Mouse (Mus musculus): ENCODE measurements around the gene Spag7. TPM values are rescaled to one million over a fixed set of nuclear protein-coding genes. Genes with fewer than 3 reads are reported as not detected.

Gene Spag7
- polyA plus RNA-seq, 1 experiment from 2014 or later = 152 TPM

DNA sequence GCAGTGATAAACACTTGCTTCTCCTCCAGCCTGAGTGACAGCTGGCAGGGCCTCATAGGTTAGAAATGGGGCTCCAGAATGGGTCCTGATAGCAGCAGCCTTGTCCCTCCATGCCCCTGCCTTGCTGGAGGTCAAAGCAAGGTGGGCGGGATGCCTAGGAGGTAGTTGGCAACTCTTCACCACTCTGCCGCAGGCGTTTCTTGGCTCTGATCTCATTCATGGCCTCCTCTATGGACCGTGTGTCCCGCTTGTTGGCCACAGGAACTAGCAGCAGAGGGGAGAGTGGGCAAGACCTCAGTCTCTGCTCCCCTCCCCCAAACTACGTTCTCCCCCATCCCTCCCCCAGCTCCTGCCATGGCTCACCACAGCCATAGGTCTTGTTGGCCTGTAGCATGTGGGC lies 5.3 kb downstream of the Spag7 start:
- Histone ChIP-seq H3K4me2 (no peak overlapping the region), H3K36me3 (peaks cover 39% of the 10 kb centered on the region), H3K4me1 (peaks cover 15% of the 10 kb centered on the region), H3K27me3 (replicated peaks) (no peaks in the 10 kb centered on the region), H3K4me3 (replicated peaks) (no peak overlapping the region), H3K27ac (no peak overlapping the region), H3K9me3 (no peaks in the 10 kb centered on the region), H3K9ac (no peak overlapping the region)
- no peak for ATAC-seq (ENCODE audit: insufficient read depth, low FRiP score, low read depth)
- 94% methylated on average over 6 of the region's 6 CpGs for whole genome bisulfite sequencing

DNA sequence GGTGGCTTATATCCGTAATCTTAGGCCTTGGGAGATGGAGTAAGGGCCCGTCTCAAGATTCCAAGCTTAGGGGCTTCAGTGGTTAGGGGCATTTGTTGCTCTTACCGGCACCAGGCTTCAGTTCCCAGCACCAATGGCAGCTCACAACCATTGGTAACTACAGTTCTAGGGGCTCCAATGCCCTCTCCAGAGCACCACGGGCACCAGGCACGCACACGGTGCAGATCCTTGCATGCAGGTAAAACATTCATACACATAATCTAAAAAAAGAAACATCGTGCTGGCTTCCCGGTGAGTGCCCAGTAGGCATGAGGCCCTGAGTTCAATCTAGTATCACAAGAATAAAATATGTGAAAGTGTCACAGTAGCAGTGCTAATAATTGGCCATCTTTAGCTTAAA lies 6.1 kb downstream of the Spag7 start:
- WGBS = 92% methylated on average over 8 of the region's 8 CpGs
- Histone ChIP-seq H3K9me3 (no peaks in the 10 kb centered on the region), H3K4me2 (no peak overlapping the region), H3K27ac (no peak overlapping the region), H3K9ac (no peak overlapping the region), H3K4me3 (replicated peaks) (no peak overlapping the region), H3K36me3 (peaks cover 39% of the 10 kb centered on the region), H3K4me1 (peaks cover 20% of the 10 kb centered on the region), H3K27me3 (replicated peaks) (no peaks in the 10 kb centered on the region)
- no peak for ATAC-seq (ENCODE audit: insufficient read depth, low FRiP score, low read depth)

DNA sequence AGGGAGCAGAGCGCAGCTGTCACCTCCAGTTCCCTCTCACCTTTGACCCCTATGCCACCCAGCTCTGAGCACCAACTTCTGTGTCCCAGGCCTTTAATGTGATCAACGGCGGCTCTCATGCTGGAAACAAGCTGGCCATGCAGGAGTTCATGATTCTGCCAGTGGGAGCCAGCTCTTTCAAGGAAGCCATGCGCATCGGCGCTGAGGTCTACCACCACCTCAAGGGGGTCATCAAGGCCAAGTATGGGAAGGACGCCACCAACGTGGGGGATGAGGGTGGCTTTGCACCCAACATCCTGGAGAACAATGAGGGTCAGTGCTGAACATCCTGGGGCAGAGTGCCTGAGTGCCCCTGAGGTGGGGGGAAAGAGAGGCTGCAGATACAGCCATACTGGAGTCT lies 8.6 kb downstream of the Spag7 start:
- Histone ChIP-seq H3K4me3 (replicated peaks) (no peak overlapping the region), H3K9ac (no peak overlapping the region), H3K27me3 (replicated peaks) (no peaks in the 10 kb centered on the region), H3K4me2 (no peak overlapping the region), H3K4me1 (peaks cover 26% of the 10 kb centered on the region), H3K9me3 (no peaks in the 10 kb centered on the region), H3K36me3 (peaks cover 33% of the 10 kb centered on the region), H3K27ac (no peak overlapping the region)
- 85% methylated on average over 8 of the region's 8 CpGs for WGBS
- ATAC-seq (ENCODE audit: insufficient read depth, low FRiP score, low read depth) = no peak

DNA sequence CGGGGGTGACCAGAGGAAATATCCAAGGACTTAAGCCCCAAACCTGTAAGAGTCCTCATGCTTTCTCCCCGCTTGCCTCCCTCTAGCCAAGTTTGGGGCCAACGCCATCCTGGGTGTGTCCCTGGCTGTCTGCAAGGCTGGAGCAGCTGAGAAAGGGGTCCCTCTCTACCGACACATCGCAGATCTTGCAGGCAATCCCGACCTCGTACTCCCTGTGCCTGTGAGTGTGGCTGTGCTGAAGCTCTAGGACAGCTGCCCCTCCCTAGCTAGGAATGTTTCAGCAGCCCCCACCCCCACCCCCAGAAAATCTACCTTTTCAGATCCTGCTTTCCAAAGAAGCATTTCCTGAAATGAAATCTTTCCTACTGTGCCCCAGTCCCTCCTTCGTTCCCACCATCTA lies 10.3 kb downstream of the Spag7 start:
- no peak overlapping the region for H3K9ac ChIP-seq
- H3K36me3 ChIP-seq = peaks cover 19% of the 10 kb centered on the region
- H3K27ac ChIP-seq = no peak overlapping the region
- WGBS = 62% methylated on average over 8 of the region's 8 CpGs
- no peaks in the 10 kb centered on the region for H3K9me3 ChIP-seq
- ATAC-seq (ENCODE audit: insufficient read depth, low FRiP score, low read depth) = no peak
- H3K4me1 ChIP-seq = peaks cover 27% of the 10 kb centered on the region
- no peak overlapping the region for H3K4me3 ChIP-seq (replicated peaks)
- H3K27me3 ChIP-seq (replicated peaks) = no peaks in the 10 kb centered on the region
- H3K4me2 ChIP-seq = no peak overlapping the region

DNA sequence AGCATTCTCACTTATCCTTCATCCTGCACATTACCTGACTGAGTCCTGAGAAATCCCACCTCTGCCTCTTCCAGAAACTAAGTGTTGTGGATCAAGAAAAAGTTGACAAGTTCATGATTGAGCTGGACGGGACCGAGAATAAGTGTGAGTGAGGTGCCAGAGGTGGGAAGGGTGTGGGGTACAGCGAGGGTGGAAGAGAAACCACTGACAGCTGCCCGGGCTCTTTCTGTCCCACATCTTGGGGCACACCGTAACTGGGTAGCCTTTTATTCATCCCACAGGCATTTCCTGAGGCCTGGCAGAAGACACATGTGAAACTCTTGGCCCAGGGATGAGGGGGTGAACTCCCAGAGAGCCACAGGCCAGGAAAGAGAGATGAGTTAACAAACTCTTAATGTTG lies 10.7 kb downstream of the Spag7 start:
- peaks cover 16% of the 10 kb centered on the region for H3K36me3 ChIP-seq
- ATAC-seq (ENCODE audit: insufficient read depth, low FRiP score, low read depth) = no peak
- H3K4me3 ChIP-seq (replicated peaks) = no peak overlapping the region
- H3K4me1 ChIP-seq = peaks cover 27% of the 10 kb centered on the region
- no peaks in the 10 kb centered on the region for H3K9me3 ChIP-seq
- H3K27me3 ChIP-seq (replicated peaks) = no peaks in the 10 kb centered on the region
- H3K9ac ChIP-seq = no peak overlapping the region
- H3K4me2 ChIP-seq = no peak overlapping the region
- no peak overlapping the region for H3K27ac ChIP-seq
- 82% methylated on average over 5 of the region's 5 CpGs for WGBS

DNA sequence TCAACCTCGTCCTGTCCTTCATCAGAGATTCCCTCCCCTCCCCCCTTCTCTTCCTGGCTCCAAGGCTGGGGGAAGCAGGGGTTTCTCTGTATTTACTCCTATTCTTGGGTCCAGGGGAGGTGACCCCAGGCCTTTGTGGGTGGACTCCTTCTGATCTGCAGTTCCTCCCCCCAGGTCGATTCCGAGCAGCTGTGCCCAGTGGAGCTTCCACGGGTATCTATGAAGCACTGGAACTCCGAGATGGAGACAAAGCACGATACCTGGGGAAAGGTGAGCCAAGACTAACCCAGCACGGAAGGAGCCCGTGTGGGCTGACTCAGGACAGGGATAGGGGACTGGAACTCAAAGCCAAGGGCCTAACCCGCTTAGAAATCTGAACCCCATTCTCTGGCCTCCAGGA lies 11.2 kb downstream of the Spag7 start:
- H3K4me3 ChIP-seq (replicated peaks) = no peak overlapping the region
- no peak overlapping the region for H3K9ac ChIP-seq
- H3K27ac ChIP-seq = no peak overlapping the region
- peaks cover 11% of the 10 kb centered on the region for H3K36me3 ChIP-seq
- no peaks in the 10 kb centered on the region for H3K27me3 ChIP-seq (replicated peaks)
- WGBS = 61% methylated on average over 9 of the region's 9 CpGs
- H3K9me3 ChIP-seq = no peaks in the 10 kb centered on the region
- H3K4me1 ChIP-seq = peaks cover 27% of the 10 kb centered on the region
- no peak overlapping the region for H3K4me2 ChIP-seq
- no peak for ATAC-seq (ENCODE audit: insufficient read depth, low FRiP score, low read depth)

DNA sequence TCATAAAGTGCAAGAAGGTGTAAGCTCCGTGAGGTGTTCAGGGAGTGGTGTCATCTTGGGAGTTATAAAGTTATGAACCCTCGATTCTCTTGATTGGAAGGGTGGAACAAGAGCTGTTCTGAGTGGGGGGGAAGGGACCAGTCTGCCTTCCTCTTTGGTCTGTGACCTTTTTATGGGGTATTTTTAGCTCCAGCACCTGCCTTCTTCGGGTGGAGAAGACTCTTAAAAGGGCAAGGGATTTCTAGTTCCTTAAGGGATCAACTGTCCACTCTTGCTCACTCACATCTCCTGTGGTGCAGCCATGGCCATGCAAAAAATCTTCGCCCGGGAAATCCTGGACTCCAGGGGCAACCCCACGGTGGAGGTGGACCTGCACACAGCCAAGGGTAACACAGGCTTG lies 11.6 kb downstream of the Spag7 start:
- no peak for ATAC-seq (ENCODE audit: insufficient read depth, low FRiP score, low read depth)
- peaks cover 31% of the 10 kb centered on the region for H3K4me1 ChIP-seq
- no peaks in the 10 kb centered on the region for H3K27me3 ChIP-seq (replicated peaks)
- H3K9me3 ChIP-seq = no peaks in the 10 kb centered on the region
- no peak overlapping the region for H3K4me3 ChIP-seq (replicated peaks)
- WGBS = 40% methylated on average over 6 of the region's 6 CpGs
- H3K27ac ChIP-seq = no peak overlapping the region
- H3K9ac ChIP-seq = no peak overlapping the region
- H3K36me3 ChIP-seq = peaks cover 10% of the 10 kb centered on the region
- no peak overlapping the region for H3K4me2 ChIP-seq

DNA sequence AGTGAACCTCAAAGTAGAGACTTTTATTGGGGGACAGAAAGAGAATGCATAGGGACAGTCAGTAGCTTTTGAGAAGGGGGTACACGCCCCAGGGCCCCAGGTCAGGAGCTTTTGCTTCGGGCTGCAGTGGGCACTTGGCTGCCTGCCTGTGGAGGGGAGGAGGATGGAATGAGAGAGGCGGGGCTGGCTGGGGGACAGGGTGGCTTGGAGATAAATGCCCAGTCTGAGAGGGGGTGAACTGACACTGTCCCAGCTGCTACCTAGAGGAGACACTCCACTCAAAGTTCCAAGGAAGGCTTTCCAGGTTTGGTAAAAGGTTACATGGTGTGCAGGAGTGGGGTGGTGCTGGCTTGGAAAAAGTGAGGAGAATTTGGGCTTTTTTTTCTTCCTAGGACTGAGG lies 12.3 kb downstream of the Spag7 start, which contains the start of gene Eno3:
TSS of gene Eno3 (plus strand) at position 239 of the 400 bp plus-strand sequence.
- H3K4me3 ChIP-seq (replicated peaks) = peak within 1 kb of the TSS; percentile 73
- peak within 1 kb of the TSS; percentile 94 for H3K4me2 ChIP-seq
- H3K9ac ChIP-seq = peak within 1 kb of the TSS; percentile 47; the same call in 1 of the 2 replicates
- H3K4me1 ChIP-seq = peaks cover 37% of the 10 kb centered on the region
- 24% methylated on average over 3 of the region's 3 CpGs for WGBS
- no peaks in the 10 kb centered on the region for H3K9me3 ChIP-seq
- H3K36me3 ChIP-seq = peaks cover 9% of the 10 kb centered on the region; the same call in 1 of the 2 replicates
- peak within 1 kb of the TSS; percentile 97 for H3K27ac ChIP-seq
- ATAC-seq (ENCODE audit: insufficient read depth, low FRiP score, low read depth) = no peak
- H3K27me3 ChIP-seq (replicated peaks) = no peaks in the 10 kb centered on the region

DNA sequence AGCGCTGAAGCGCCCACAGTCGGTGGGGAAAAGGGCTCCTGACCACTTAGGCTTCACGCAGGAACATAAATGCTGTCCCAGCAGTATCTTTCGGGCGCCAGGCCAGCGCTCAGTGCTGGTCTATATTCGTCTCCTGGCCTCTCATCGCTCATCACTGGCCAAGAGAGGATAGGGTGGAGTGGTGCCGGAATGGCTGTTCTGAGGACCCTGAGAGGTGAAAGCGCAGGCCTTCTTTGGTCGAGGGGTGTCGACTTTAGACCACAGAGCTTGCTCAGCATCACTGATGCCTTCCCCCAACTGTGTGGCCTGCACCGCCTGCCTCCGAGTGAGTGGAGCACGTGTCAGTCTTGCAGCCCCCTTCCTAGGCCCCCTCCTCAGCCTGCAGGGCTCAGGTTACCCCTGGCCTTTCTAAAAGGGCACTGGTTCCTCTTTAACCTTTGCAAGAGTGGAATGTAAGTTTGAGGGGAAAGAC lies 12.7 kb downstream of the Spag7 start:
- no peak for ATAC-seq (ENCODE audit: insufficient read depth, low FRiP score, low read depth)
- no peaks in the 10 kb centered on the region for H3K9me3 ChIP-seq
- H3K9ac ChIP-seq = peak overlapping the region; percentile 47; the same call in 1 of the 2 replicates
- H3K4me1 ChIP-seq = peaks cover 40% of the 10 kb centered on the region
- H3K27me3 ChIP-seq (replicated peaks) = no peaks in the 10 kb centered on the region
- peak overlapping the region; percentile 73 for H3K4me3 ChIP-seq (replicated peaks)
- peak overlapping the region; percentile 94 for H3K4me2 ChIP-seq
- H3K36me3 ChIP-seq = peaks cover 12% of the 10 kb centered on the region; the same call in 1 of the 2 replicates
- H3K27ac ChIP-seq = peak overlapping the region; percentile 97
- WGBS = 9% methylated on average over 16 of the region's 16 CpGs

DNA sequence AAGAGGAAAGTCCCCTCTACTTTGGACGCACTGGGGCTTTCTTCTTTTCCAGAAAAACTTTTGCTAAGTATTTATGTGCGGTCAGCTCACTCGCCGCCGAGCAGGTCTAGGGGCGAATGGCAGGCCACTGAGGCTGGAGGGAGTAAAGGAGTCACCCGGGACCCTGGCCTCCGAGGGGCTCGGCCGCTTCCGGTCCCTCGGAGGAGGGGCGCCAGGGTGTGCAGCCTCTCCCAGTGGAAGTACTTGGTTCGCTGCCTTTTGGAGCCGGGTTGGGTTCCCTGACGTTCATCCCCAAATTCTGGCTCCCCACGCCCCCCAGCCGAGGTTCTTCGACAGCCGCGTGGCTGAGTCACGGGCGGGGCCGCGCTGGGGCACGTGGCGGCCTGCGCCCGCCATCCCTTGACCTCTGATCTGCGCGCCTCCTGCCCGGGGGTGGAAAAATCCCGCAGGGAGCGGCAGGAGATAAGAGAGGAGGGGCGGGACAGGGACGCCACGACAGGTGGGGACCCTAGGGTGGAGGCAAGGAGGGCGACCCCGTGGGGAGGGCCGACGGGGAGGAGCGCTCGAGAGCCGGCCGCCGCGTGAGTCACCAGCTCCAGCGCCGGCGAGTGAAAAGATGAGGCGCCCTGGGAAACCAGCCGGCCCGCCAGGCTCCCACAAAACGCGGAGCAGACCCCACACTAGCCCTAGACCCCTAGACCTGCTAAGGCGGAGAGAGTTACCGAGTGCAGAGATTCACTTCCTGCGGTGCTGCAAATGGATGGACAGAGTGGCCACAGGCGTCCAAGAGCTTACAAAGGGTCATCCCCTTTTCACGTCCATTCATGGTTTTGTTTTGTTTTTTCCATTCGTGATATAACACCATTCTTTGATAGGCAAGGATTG lies 13.4 kb downstream of the Spag7 start:
- Histone ChIP-seq H3K4me3 (replicated peaks) (peak overlapping the region; percentile 73), H3K36me3 (peaks cover 15% of the 10 kb centered on the region), H3K27ac (peak overlapping the region; percentile 97), H3K9ac (peak overlapping the region; percentile 47; the same call in 1 of the 2 replicates), H3K4me1 (peaks cover 47% of the 10 kb centered on the region), H3K9me3 (no peaks in the 10 kb centered on the region), H3K4me2 (peak overlapping the region; percentile 94), H3K27me3 (replicated peaks) (no peaks in the 10 kb centered on the region)
- ATAC-seq (ENCODE audit: insufficient read depth, low FRiP score, low read depth) = peak; percentile 27
- WGBS = 1% methylated on average over 61 of the region's 61 CpGs

DNA sequence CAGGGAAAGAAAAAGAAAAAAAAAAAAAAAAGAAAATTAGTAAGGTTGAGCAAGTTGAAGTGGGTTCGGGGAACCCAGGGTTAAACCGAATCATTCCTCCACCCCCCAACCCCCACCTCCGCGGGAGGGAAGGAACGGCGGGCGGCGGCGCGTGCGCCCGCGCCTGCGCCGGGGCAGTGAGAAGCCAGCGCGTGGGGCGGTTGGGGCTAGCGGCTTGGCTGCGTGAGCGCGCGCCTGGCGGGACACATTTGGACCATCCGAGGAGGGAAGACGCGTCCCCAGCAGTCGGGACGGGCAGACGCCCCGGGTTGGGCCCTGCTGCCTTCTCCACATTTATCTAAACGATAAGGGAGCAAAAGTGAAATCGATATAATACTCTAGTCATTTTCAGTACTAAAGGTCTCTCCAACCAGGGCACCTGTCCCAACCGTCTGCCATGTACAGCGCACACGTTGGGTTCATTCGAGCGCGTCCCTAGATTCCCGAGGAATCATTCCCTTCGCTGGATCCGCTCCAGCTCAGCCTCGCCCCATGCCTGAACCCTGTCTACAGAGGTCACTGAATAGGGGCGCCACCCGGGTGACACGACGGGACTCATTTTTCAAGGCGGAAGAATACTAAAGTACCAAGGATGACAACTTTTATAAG lies 14.2 kb downstream of the Spag7 start:
- peaks cover 20% of the 10 kb centered on the region for H3K36me3 ChIP-seq
- peak overlapping the region; percentile 47; the same call in 1 of the 2 replicates for H3K9ac ChIP-seq
- peak overlapping the region; percentile 94 for H3K4me2 ChIP-seq
- peak overlapping the region; percentile 73 for H3K4me3 ChIP-seq (replicated peaks)
- peak overlapping the region; percentile 97 for H3K27ac ChIP-seq
- H3K27me3 ChIP-seq (replicated peaks) = no peaks in the 10 kb centered on the region
- H3K4me1 ChIP-seq = peaks cover 53% of the 10 kb centered on the region
- H3K9me3 ChIP-seq = no peaks in the 10 kb centered on the region
- WGBS = under 1% methylated on average over 48 of the region's 48 CpGs
- peak; percentile 44 for ATAC-seq (ENCODE audit: insufficient read depth, low FRiP score, low read depth)

All from stomach, embryonic 15.5 days (tissue).